Mouse (Mus musculus): ENCODE results near the gene Rnf20. TPM values are rescaled to one million over a fixed set of nuclear protein-coding genes. Genes with fewer than 3 reads are reported as not detected.

Gene Rnf20
- polyA plus RNA-seq (2015; fragmentation: Nextera tagmentation; extraction: Ambion mirVana) = 57.2 and 60.1 TPM in 2 replicates

- peak; percentile 98 for ATAC-seq (replicated peaks)
- Histone ChIP-seq H3K27ac (replicated peaks) (peak within 1 kb of the TSS; percentile 89), H3K27me3 (no peaks in the 10 kb centered on the region), H3K9ac (replicated peaks) (peak within 1 kb of the TSS; percentile 74), H3K4me2 (replicated peaks) (peak within 1 kb of the TSS; percentile 75), H3K9me3 (no peaks in the 10 kb centered on the region), H3K36me3 (peaks cover 24% of the 10 kb centered on the region), H3K4me1 (peaks cover 19% of the 10 kb centered on the region), H3K4me3 (peak within 1 kb of the TSS; percentile 65)
- 3% methylated on average over 37 of the region's 37 CpGs for WGBS
Measured at GRCm38 (mm10) chr4:49631319-49632138, at the start of gene Rnf20. Gene Rnf20, plus strand, starts transcription at chr4:49632006.

GRCm38 (mm10) chr4:49583965-49584831, 47.6 kb upstream of the Rnf20 start:
- no peak overlapping the region for H3K4me2 ChIP-seq (replicated peaks)
- ATAC-seq (replicated peaks) = no peak
- H3K4me3 ChIP-seq = no peak overlapping the region
- 30% methylated on average over 14 of the region's 14 CpGs for WGBS
- no peaks in the 10 kb centered on the region for H3K27me3 ChIP-seq
- H3K9me3 ChIP-seq = no peaks in the 10 kb centered on the region
- H3K36me3 ChIP-seq = peaks cover 21% of the 10 kb centered on the region; the same call in 1 of the 2 replicates
- H3K4me1 ChIP-seq = peaks cover 11% of the 10 kb centered on the region
- no peak overlapping the region for H3K27ac ChIP-seq (replicated peaks)
- H3K9ac ChIP-seq (replicated peaks) = no peak overlapping the region

- H3K27ac ChIP-seq (replicated peaks) = no peak overlapping the region
Measured at GRCm38 (mm10) chr4:49585524-49586101, 46.2 kb upstream of the Rnf20 start.

GRCm38 (mm10) chr4:49586811-49587210, 45.0 kb upstream of the Rnf20 start:
- Histone ChIP-seq H3K27ac (replicated peaks) (no peak overlapping the region), H3K9ac (replicated peaks) (no peak overlapping the region), H3K36me3 (peaks cover 21% of the 10 kb centered on the region; the same call in 1 of the 2 replicates), H3K27me3 (no peaks in the 10 kb centered on the region), H3K4me3 (no peak overlapping the region), H3K9me3 (no peaks in the 10 kb centered on the region), H3K4me1 (peaks cover 11% of the 10 kb centered on the region), H3K4me2 (replicated peaks) (no peak overlapping the region)
- no peak for ATAC-seq (replicated peaks)
- WGBS = 94% methylated on average over 10 of the region's 10 CpGs

More at GRCm38 (mm10) chr4:49585524-49586101, 46.2 kb upstream of the Rnf20 start:
- peaks cover 21% of the 10 kb centered on the region; the same call in 1 of the 2 replicates for H3K36me3 ChIP-seq
- no peak overlapping the region for H3K9ac ChIP-seq (replicated peaks)
- no peak overlapping the region for H3K4me2 ChIP-seq (replicated peaks)
- peaks cover 11% of the 10 kb centered on the region for H3K4me1 ChIP-seq
- no peak; the same call in 1 of the 2 replicates for ATAC-seq (replicated peaks)
- H3K9me3 ChIP-seq = no peaks in the 10 kb centered on the region
- H3K27me3 ChIP-seq = no peaks in the 10 kb centered on the region
- WGBS = 80% methylated on average over 7 of the region's 7 CpGs
- H3K4me3 ChIP-seq = no peak overlapping the region

GRCm38 (mm10) chr4:49590152-49590551, 41.7 kb upstream of the Rnf20 start:
- no peak for ATAC-seq (replicated peaks)
- WGBS = 82% methylated on average over 2 of the region's 2 CpGs
- H3K9me3 ChIP-seq = no peaks in the 10 kb centered on the region
- H3K36me3 ChIP-seq = peaks cover 18% of the 10 kb centered on the region; the same call in 1 of the 2 replicates
- H3K4me2 ChIP-seq (replicated peaks) = no peak overlapping the region
- H3K4me3 ChIP-seq = no peak overlapping the region
- no peaks in the 10 kb centered on the region for H3K27me3 ChIP-seq
- no peaks in the 10 kb centered on the region for H3K4me1 ChIP-seq
- H3K9ac ChIP-seq (replicated peaks) = no peak overlapping the region
- no peak overlapping the region for H3K27ac ChIP-seq (replicated peaks)

- Histone ChIP-seq H3K27me3 (no peaks in the 10 kb centered on the region), H3K9ac (replicated peaks) (peak overlapping the region; percentile 74), H3K4me1 (peaks cover 10% of the 10 kb centered on the region), H3K36me3 (no peaks in the 10 kb centered on the region), H3K4me2 (replicated peaks) (peak overlapping the region; percentile 89), H3K9me3 (no peaks in the 10 kb centered on the region), H3K4me3 (peak overlapping the region; percentile 86), H3K27ac (replicated peaks) (peak overlapping the region; percentile 83)
- 1% methylated on average over 20 of the region's 20 CpGs for WGBS
- ATAC-seq (replicated peaks) = no peak; the same call in 1 of the 2 replicates
Measured at GRCm38 (mm10) chr4:49596846-49597182, 35.0 kb upstream of the Rnf20 start.

- H3K4me1 ChIP-seq = peaks cover 10% of the 10 kb centered on the region
- peak within 1 kb of the TSS; percentile 89 for H3K4me2 ChIP-seq (replicated peaks)
- WGBS = under 1% methylated on average over 77 of the region's 77 CpGs
- H3K36me3 ChIP-seq = no peaks in the 10 kb centered on the region
- peak within 1 kb of the TSS; percentile 83 for H3K27ac ChIP-seq (replicated peaks)
- H3K9me3 ChIP-seq = no peaks in the 10 kb centered on the region
- peak within 1 kb of the TSS; percentile 74 for H3K9ac ChIP-seq (replicated peaks)
- H3K4me3 ChIP-seq = peak within 1 kb of the TSS; percentile 86
- peak; percentile 96 for ATAC-seq (replicated peaks)
- H3K27me3 ChIP-seq = no peaks in the 10 kb centered on the region
Measured at GRCm38 (mm10) chr4:49597183-49598100, 34.4 kb upstream of the Rnf20 start, which contains the start of gene Tmem246. Gene Tmem246, minus strand, starts transcription at chr4:49597876.

GRCm38 (mm10) chr4:49603161-49603560, 28.6 kb upstream of the Rnf20 start:
- Histone ChIP-seq H3K4me3 (no peak overlapping the region), H3K4me2 (replicated peaks) (no peak overlapping the region), H3K27ac (replicated peaks) (no peak overlapping the region), H3K36me3 (no peaks in the 10 kb centered on the region), H3K4me1 (peaks cover under 1% of the 10 kb centered on the region; the same call in 1 of the 2 replicates), H3K9ac (replicated peaks) (no peak overlapping the region), H3K9me3 (no peaks in the 10 kb centered on the region), H3K27me3 (no peaks in the 10 kb centered on the region)
- 86% methylated on average over 2 of the region's 2 CpGs for WGBS
- no peak for ATAC-seq (replicated peaks)

GRCm38 (mm10) chr4:49604016-49604546, 27.7 kb upstream of the Rnf20 start:
- 67% methylated on average over 1 of the region's 1 CpGs for WGBS
- Histone ChIP-seq H3K4me1 (no peaks in the 10 kb centered on the region), H3K4me2 (replicated peaks) (no peak overlapping the region), H3K9ac (replicated peaks) (no peak overlapping the region), H3K9me3 (no peaks in the 10 kb centered on the region), H3K27ac (replicated peaks) (no peak overlapping the region), H3K4me3 (no peak overlapping the region), H3K27me3 (no peaks in the 10 kb centered on the region), H3K36me3 (no peaks in the 10 kb centered on the region)
- ATAC-seq (replicated peaks) = no peak

GRCm38 (mm10) chr4:49604616-49605015, 27.2 kb upstream of the Rnf20 start:
- Histone ChIP-seq H3K36me3 (no peaks in the 10 kb centered on the region), H3K9me3 (no peaks in the 10 kb centered on the region), H3K27me3 (no peaks in the 10 kb centered on the region), H3K4me2 (replicated peaks) (no peak overlapping the region), H3K9ac (replicated peaks) (no peak overlapping the region), H3K4me3 (no peak overlapping the region), H3K27ac (replicated peaks) (no peak overlapping the region), H3K4me1 (no peaks in the 10 kb centered on the region)
- no peak for ATAC-seq (replicated peaks)
- 87% methylated on average over 5 of the region's 5 CpGs for WGBS

- H3K4me2 ChIP-seq (replicated peaks) = no peak overlapping the region
- no peaks in the 10 kb centered on the region for H3K4me1 ChIP-seq
- H3K4me3 ChIP-seq = no peak overlapping the region
- H3K27me3 ChIP-seq = no peaks in the 10 kb centered on the region
- H3K27ac ChIP-seq (replicated peaks) = no peak overlapping the region
- no peak overlapping the region for H3K9ac ChIP-seq (replicated peaks)
- H3K36me3 ChIP-seq = no peaks in the 10 kb centered on the region
- 71% methylated on average over 1 of the region's 1 CpGs for WGBS
- no peak for ATAC-seq (replicated peaks)
- no peaks in the 10 kb centered on the region for H3K9me3 ChIP-seq
Measured at GRCm38 (mm10) chr4:49605459-49605858, 26.3 kb upstream of the Rnf20 start.
